Mouse (Mus musculus) myocyte (in vitro differentiated cells): Measurements from ENCODE around the gene Prom1.

ENCODE experiments used
- E2F4 ChIP-seq: IDR thresholded peaks from one replicate; pipeline ENCODE4 v1.6.1; 2011; ENCODE audit warnings: mild to moderate bottlenecking, control low read depth, moderate library complexity; ENCODE audit not compliant: insufficient read depth
- POLR2A ChIP-seq: IDR thresholded peaks from one replicate; pipeline ENCODE4 v1.6.1; 2011; ENCODE audit warnings: low read depth, mild to moderate bottlenecking, control low read depth, moderate library complexity; ENCODE audit not compliant: insufficient read length
- SRF ChIP-seq: IDR thresholded peaks from one replicate; pipeline ENCODE4 v1.6.1; 2011; ENCODE audit warnings: low read depth; ENCODE audit not compliant: control insufficient read depth, insufficient read length
- TCF12 ChIP-seq: IDR thresholded peaks from one replicate; pipeline ENCODE4 v1.6.1; 2011; ENCODE audit warnings: mild to moderate bottlenecking, control low read depth; ENCODE audit not compliant: poor library complexity, insufficient read depth, severe bottlenecking
- TCF3 ChIP-seq: IDR thresholded peaks from one replicate; pipeline ENCODE4 v1.6.1; 2011; ENCODE audit warnings: low read depth, control low read depth; ENCODE audit not compliant: insufficient read length
- USF1 ChIP-seq: IDR thresholded peaks from one replicate; pipeline ENCODE4 v1.6.1; 2011; ENCODE audit warnings: low read depth, mild to moderate bottlenecking, control low read depth, moderate library complexity

DNA sequence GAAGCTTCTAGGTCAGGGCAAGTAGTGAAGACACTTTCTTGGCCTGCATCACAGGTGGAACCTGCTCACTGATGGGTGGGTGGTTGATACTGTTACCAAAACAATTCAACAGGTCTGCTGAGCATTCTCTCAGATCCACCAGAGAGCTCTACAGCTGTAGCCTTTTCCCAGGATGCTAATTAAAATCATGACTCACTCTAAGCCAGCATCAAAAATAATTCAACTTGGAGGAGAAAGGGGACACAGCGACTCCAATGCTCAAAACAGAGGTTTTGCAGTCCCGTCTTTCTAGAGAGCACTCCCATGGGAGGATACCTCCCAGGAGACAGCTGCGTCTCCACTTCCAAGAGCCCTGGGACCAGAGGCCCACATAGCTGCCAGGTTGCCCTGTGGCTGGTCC, 45.9 kb upstream of the Prom1 start:
- TF ChIP-seq SRF: no peak
- no peak for TF ChIP-seq TCF12
- no peak for TF ChIP-seq POLR2A
- no peak for TF ChIP-seq USF1
- TF ChIP-seq TCF3: no peak
- TF ChIP-seq E2F4: no peak
